Mouse (Mus musculus) limb, embryonic 13.5 days (tissue): ENCODE results near the gene Bora. TPM values are rescaled to one million over a fixed set of nuclear protein-coding genes. Genes with fewer than 3 reads are reported as not detected.

Source experiments
- ATAC-seq: fragments of 200-750 bp; cut with Nextera tagmentation; 2 replicates; pipeline ENCODE4 v1.8.0; 2017; ENCODE audit warnings: low read depth, moderate number of reproducible peaks, moderate TSS enrichment; ENCODE audit not compliant: low FRiP score
- H3K27ac ChIP-seq: fragments of 300-500 bp; sonication (generic); 2 replicates; pipeline ENCODE4 v1.5.1; 2015; ENCODE audit warnings: inconsistent platforms, mild to moderate bottlenecking, moderate library complexity
- H3K27me3 ChIP-seq: fragments of 300-500 bp; sonication (generic); 2 replicates; pipeline ENCODE4 v1.6.1; 2015; ENCODE audit warnings: mild to moderate bottlenecking, inconsistent platforms
- H3K36me3 ChIP-seq: fragments of 300-500 bp; sonication (generic); 2 replicates; pipeline ENCODE4 v1.6.1; 2015; ENCODE audit warnings: inconsistent platforms, mild to moderate bottlenecking, moderate library complexity
- H3K4me1 ChIP-seq: fragments of 300-500 bp; sonication (generic); 2 replicates; pipeline ENCODE4 v1.6.1; 2015; ENCODE audit warnings: inconsistent platforms
- H3K4me2 ChIP-seq: fragments of 300-500 bp; sonication (generic); replicated peaks from 2 replicates; pipeline ENCODE4 v1.6.1; 2015; ENCODE audit warnings: inconsistent platforms, mild to moderate bottlenecking, moderate library complexity
- H3K4me3 ChIP-seq: fragments of 300-500 bp; sonication (generic); 2 replicates; pipeline ENCODE4 v1.5.1; 2015; ENCODE audit warnings: moderate library complexity, mild to moderate bottlenecking, inconsistent platforms
- H3K9ac ChIP-seq: fragments of 300-500 bp; sonication (generic); 2 replicates; pipeline ENCODE4 v1.6.1; 2015; ENCODE audit warnings: mild to moderate bottlenecking, inconsistent platforms
- H3K9me3 ChIP-seq: fragments of 300-500 bp; sonication (generic); 2 replicates; pipeline ENCODE4 v1.6.1; 2016; ENCODE audit warnings: inconsistent platforms
- WGBS: fragments of 180-500 bp; shearing (Covaris S2); methylation state at CpG from one replicate; pipeline ENCODE4 v1.1.7; 2015; 5-methylcytosine and 5-hydroxymethylcytosine counted together
- polyA plus RNA-seq: library from polyadenylated mRNA; unstranded; fragments of >200 nt; fragmentation: Nextera tagmentation; extraction: Ambion mirVana; gene quantifications from 2 replicates; pipeline ENCODE4 v1.2.1, GENCODE M21; 2015

Bora gene
- polyA plus RNA-seq, 1 experiment from 2014 or later: 76.7 TPM

DNA sequence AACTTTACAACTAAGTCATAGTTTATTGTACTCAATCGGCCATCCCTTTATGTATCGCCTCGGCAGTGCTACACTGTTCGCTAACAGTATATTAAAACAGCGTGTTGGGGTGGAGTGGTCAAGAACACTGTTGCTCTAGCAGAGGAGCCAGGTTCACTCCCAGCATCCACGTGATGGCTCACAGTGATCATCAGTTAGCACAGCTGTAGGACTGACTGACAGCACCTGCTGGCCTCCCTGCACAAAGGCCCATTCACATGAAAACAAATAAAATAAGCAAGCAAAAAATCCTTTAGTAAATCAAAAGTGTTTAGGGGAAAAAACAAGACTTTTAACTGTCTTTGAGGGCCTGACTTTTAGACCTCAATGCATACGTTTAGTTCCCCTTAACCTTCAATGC, 42.9 kb downstream of the Bora start:
- H3K27me3 ChIP-seq: no peaks in the 10 kb centered on the region
- no peak overlapping the region for H3K4me2 ChIP-seq
- H3K9ac ChIP-seq: no peak overlapping the region
- WGBS: 91% methylated on average over 7 of the region's 7 CpGs
- ATAC-seq: no peak
- H3K4me3 ChIP-seq: no peak overlapping the region
- H3K36me3 ChIP-seq: peaks cover 70% of the 10 kb centered on the region
- H3K27ac ChIP-seq: no peak overlapping the region
- no peaks in the 10 kb centered on the region for H3K9me3 ChIP-seq
- no peaks in the 10 kb centered on the region for H3K4me1 ChIP-seq

DNA sequence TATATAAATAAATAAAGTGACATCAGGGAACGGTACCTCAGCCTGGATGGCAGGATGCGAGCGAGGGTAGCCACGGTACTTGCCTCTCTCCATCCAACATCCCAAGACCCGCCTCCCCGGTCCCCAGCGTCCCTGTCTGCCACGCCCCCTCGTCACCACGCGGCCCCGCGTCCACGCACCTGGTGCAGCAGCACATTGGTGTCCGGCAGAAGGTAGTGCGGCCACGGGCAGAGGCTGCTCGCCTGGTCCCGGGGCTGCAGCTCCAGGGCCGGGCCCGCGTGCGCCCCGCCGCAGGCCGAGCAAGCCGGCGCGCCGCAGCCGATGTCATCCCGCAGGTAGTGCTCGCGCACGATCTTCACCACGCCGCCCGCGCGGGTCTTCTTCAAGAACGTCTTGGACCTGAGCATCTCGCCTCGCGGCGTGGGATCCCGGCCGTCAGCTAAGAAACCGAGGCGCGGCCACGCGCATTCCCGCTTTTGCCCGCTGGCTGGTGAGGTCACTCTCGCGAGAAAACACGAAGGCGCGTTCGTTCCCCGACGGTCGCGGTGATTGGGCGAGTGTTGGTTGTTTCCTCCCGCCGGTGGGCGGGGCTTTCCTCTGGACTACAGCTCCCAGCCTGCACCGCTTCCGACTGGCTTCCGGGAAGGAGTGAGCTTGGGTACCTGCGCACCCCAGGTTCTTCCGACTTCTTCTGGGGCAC, 53.4 kb downstream of the Bora start, which contains the start of the genes Pibf1 and Dis3:
Gene Pibf1 (plus strand): TSS at position 158 of the 700 bp plus-strand sequence.
Gene Dis3 (minus strand): TSS at position 504 of the 700 bp plus-strand sequence.
- no peaks in the 10 kb centered on the region for H3K9me3 ChIP-seq
- peak within 1 kb of the TSS; percentile 95 for H3K4me3 ChIP-seq
- H3K4me2 ChIP-seq: peak within 1 kb of the TSS; percentile 85
- peak; percentile 100 for ATAC-seq
- no peaks in the 10 kb centered on the region for H3K27me3 ChIP-seq
- peaks cover 13% of the 10 kb centered on the region for H3K4me1 ChIP-seq
- H3K9ac ChIP-seq: peak within 1 kb of the TSS; percentile 93
- H3K27ac ChIP-seq: peak within 1 kb of the TSS; percentile 67
- WGBS: under 1% methylated on average over 73 of the region's 73 CpGs
- peaks cover 54% of the 10 kb centered on the region for H3K36me3 ChIP-seq

DNA sequence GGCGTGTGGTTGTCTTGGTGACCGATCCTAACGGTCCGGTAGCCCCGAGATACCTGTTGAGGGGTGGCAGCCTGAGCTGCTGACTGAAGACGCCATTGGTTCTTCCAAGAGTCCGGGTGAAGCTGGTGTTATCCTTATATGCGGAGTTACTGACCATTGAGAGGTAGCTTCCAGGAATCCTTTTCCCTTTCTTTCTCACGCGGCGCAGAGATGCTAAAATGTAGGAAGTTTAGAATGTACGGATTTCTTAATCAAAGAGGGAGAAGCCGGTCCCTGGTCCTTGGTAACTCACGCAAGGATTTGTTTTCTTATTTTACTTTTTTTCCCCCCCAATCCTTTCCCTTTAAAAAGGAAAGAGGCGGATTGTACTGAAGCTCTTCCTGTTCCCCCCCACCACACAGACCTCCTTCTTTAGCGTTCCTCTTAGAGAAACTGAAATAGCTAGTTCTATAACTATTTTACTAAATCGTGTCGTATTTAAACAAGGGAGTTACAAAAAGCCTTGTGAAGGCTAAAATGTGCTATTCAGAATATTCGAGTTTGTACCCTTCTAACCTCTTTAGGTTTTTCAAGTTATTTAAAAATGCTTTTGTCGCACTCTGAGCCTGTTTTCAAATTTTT, 54.1 kb downstream of the Bora start:
- H3K36me3 ChIP-seq: peaks cover 56% of the 10 kb centered on the region
- peak overlapping the region; percentile 95 for H3K4me3 ChIP-seq
- 6% methylated on average over 20 of the region's 20 CpGs for WGBS
- no peaks in the 10 kb centered on the region for H3K27me3 ChIP-seq
- peaks cover 13% of the 10 kb centered on the region for H3K4me1 ChIP-seq
- peak overlapping the region; percentile 68 for H3K9ac ChIP-seq
- no peak for ATAC-seq
- no peaks in the 10 kb centered on the region for H3K9me3 ChIP-seq
- H3K27ac ChIP-seq: no peak overlapping the region; the same call in 1 of the 2 replicates
- H3K4me2 ChIP-seq: peak overlapping the region; percentile 63

DNA sequence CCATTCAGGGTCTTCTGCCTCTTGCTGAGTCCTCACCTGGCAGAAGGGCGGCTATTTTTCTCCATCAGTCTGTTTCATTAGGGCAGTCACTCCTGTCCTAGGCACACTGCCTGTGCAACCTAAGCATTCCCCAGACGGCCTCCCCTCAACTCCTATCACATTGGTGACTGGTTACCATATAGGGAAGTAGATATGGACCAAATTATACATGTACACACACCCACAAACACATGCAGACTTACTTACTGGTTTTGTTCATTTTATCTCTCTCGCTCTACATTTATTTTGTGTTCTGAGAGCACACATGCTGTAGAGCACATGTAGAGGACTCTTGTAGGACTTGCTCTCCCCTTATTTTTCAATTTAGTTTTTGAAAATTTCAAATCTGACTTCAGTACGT, 57.0 kb downstream of the Bora start:
- H3K9me3 ChIP-seq: no peaks in the 10 kb centered on the region
- H3K36me3 ChIP-seq: peaks cover 52% of the 10 kb centered on the region
- no peaks in the 10 kb centered on the region for H3K27me3 ChIP-seq
- no peak for ATAC-seq
- H3K4me3 ChIP-seq: no peak overlapping the region
- H3K9ac ChIP-seq: no peak overlapping the region
- no peak overlapping the region for H3K27ac ChIP-seq
- peaks cover 13% of the 10 kb centered on the region for H3K4me1 ChIP-seq
- whole genome bisulfite sequencing: 93% methylated on average over 4 of the region's 4 CpGs
- H3K4me2 ChIP-seq: no peak overlapping the region

DNA sequence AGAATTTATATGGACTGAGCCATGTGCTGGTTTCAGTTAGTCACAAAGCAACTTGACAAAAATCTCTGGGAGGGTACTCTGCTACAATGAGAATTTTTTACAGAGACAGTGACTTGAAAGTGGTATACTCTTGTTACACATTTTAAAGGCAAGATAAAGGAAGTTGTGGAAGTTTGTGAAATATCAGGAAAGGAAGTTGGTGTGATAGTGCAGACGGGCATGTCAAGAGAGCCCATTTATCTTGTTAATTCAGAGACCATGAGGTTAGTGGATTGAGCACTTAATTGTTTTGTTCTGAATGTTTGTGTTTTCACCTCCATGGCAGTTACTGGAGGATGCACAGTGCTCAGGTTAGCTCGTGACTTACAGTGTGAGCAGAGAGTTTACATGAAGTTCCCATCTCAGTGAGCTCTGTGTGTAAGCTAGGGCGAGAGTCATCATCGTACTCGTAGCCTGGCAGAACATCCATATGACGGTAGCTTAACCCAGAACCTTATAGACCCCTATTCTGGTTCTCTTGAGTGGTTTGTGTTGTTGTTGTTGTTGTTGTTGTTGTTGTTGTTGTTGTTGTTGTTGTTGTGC, 58.6 kb downstream of the Bora start:
- ATAC-seq: no peak
- Histone ChIP-seq H3K36me3 (peaks cover 65% of the 10 kb centered on the region), H3K4me2 (no peak overlapping the region), H3K4me1 (peaks cover 5% of the 10 kb centered on the region; the same call in 1 of the 2 replicates), H3K27ac (no peak overlapping the region), H3K9me3 (no peaks in the 10 kb centered on the region), H3K9ac (no peak overlapping the region), H3K27me3 (no peaks in the 10 kb centered on the region), H3K4me3 (no peak overlapping the region)
- WGBS: 95% methylated on average over 6 of the region's 6 CpGs

DNA sequence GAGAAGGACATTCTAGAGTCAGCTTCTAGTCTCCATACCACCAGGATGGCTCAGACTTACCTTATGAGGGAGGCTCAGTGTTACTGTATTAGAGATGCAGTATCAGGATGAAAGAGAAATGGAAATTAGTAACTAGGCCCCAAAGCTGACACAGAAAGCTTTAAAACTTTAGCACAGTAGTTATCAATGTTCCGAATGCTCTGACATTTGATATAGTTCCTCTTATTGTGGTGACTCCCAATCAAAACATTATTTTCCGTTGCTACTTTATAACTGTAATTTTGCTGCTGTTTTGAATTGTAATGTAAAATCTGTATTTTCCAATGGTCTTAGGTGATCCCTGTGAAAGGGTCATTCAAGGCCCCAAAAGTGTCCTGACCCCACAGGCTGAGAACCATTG, 60.6 kb downstream of the Bora start:
- H3K4me2 ChIP-seq: no peak overlapping the region
- 90% methylated on average over 2 of the region's 2 CpGs for WGBS
- no peaks in the 10 kb centered on the region for H3K27me3 ChIP-seq
- no peaks in the 10 kb centered on the region for H3K4me1 ChIP-seq
- no peak for ATAC-seq
- H3K9ac ChIP-seq: no peak overlapping the region
- H3K36me3 ChIP-seq: peaks cover 78% of the 10 kb centered on the region
- no peak overlapping the region for H3K27ac ChIP-seq
- H3K4me3 ChIP-seq: no peak overlapping the region
- H3K9me3 ChIP-seq: no peaks in the 10 kb centered on the region

DNA sequence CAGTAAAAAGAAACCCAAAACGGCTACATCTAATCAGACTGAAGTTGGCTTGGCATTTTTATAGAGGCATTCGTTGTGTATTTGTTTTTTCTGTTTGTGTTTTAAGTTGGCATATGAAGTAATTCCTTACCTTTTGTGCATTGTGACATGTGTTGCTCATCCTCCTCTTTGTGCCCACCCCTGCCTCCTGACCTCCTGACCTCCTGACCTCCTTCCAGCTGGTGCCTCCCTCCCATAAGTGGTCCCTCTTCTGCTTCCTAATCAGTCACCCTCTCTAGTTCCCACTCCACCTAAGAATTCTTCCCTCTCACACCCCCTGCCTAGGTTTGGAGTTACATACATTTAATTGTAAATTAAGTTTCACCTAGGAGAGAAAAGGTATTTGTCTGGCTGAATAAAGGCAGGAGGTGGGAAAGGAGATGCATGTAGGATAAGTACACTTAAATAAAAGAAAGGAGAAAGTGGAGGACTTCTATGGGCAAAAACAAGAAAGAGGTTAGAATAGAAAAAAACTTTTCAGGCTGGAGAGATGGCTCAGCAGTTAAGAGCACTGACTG, 61.7 kb downstream of the Bora start:
- Histone ChIP-seq H3K4me3 (no peak overlapping the region), H3K27ac (no peak overlapping the region), H3K36me3 (peaks cover 72% of the 10 kb centered on the region), H3K4me2 (no peak overlapping the region), H3K9ac (no peak overlapping the region), H3K9me3 (no peaks in the 10 kb centered on the region), H3K4me1 (no peaks in the 10 kb centered on the region), H3K27me3 (no peaks in the 10 kb centered on the region)
- WGBS: 74% methylated on average over 2 of the region's 2 CpGs
- ATAC-seq: no peak

DNA sequence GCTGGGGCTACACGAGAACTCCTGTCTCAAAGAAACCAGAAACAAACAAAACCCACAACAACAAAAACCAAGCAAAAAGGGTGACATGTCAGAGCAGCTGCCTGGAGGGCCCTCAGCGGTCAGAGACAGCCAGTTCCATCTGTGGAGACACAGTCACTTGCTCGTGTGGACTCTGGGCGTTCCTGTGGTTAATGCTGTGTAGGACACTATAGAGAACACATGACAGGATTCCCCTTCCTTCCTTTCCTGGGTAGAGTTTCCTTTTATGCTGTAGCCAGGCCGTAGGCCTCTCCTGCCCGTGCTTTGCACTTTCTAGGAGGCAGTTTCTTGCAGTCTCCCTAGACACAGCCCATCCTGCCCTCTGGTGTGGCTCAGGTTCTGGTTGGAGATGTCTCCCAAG, 62.7 kb downstream of the Bora start:
- peaks cover 67% of the 10 kb centered on the region for H3K36me3 ChIP-seq
- no peak overlapping the region for H3K27ac ChIP-seq
- no peak overlapping the region for H3K4me2 ChIP-seq
- no peak overlapping the region for H3K9ac ChIP-seq
- H3K4me3 ChIP-seq: no peak overlapping the region
- no peaks in the 10 kb centered on the region for H3K27me3 ChIP-seq
- no peaks in the 10 kb centered on the region for H3K4me1 ChIP-seq
- 87% methylated on average over 6 of the region's 6 CpGs for WGBS
- H3K9me3 ChIP-seq: no peaks in the 10 kb centered on the region
- no peak for ATAC-seq

DNA sequence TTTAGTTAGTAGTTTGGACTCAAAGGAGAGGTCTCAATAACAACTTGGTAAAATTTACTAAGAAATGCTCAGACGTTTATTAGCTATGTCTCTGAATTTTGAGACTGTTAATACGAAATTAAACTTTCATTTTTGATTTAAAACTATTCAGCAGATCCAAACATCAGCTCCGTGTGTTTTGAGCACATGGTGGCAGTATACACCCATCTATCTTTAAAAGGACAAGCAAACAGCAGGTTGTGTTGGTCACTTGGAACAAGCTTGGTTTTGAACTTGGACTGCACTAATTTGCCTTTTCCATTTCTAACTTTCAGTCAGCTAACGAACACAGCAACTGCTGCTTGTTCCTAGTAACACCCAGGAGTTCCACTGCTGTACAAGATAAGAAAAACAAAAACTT, 71.6 kb downstream of the Bora start:
- H3K4me2 ChIP-seq: no peak overlapping the region
- no peaks in the 10 kb centered on the region for H3K4me1 ChIP-seq
- no peaks in the 10 kb centered on the region for H3K27me3 ChIP-seq
- WGBS: 83% methylated on average over 4 of the region's 4 CpGs
- H3K9ac ChIP-seq: no peak overlapping the region
- H3K4me3 ChIP-seq: no peak overlapping the region
- no peak overlapping the region for H3K27ac ChIP-seq
- no peak for ATAC-seq
- no peaks in the 10 kb centered on the region for H3K9me3 ChIP-seq
- H3K36me3 ChIP-seq: peaks cover 30% of the 10 kb centered on the region

DNA sequence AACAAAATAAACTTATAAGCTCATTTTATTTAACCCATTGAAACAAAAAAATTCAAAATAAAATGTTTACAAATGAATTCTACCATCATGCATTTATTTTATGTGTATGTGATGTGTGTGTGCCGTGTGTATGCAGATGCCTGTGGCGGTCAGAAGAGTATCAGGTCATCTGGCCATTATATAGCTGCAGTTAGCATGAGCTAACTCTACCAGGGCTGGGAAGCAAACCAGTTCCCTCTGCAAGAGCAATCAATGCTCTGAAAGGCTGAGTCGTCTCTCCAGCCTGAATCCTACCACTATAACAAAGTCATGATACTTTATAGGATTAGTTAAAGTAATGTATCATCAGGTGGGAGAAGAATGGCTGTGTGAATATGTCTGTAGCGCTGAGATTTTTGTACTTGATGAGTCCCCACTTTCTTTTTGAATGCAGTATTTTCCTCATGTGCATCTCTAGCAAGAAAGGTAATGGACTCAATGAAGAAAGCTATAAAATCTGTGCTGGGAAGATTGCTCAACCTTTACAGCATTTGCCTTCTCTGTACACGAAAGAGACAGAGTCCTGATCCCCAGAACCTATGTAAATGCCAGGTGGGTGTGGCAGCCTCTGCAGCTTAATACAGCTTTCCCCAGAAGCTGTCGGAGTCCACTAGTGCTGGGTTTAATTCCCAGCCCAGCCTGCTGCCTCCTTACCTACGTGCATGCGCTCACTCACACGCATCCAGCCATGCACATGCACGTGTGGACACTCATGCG, 75.7 kb downstream of the Bora start:
- peaks cover 13% of the 10 kb centered on the region for H3K36me3 ChIP-seq
- H3K9me3 ChIP-seq: no peaks in the 10 kb centered on the region
- ATAC-seq: no peak
- H3K9ac ChIP-seq: no peak overlapping the region
- no peak overlapping the region for H3K4me3 ChIP-seq
- H3K27ac ChIP-seq: no peak overlapping the region
- H3K4me1 ChIP-seq: no peaks in the 10 kb centered on the region
- 88% methylated on average over 11 of the region's 11 CpGs for WGBS
- no peaks in the 10 kb centered on the region for H3K27me3 ChIP-seq
- H3K4me2 ChIP-seq: no peak overlapping the region

DNA sequence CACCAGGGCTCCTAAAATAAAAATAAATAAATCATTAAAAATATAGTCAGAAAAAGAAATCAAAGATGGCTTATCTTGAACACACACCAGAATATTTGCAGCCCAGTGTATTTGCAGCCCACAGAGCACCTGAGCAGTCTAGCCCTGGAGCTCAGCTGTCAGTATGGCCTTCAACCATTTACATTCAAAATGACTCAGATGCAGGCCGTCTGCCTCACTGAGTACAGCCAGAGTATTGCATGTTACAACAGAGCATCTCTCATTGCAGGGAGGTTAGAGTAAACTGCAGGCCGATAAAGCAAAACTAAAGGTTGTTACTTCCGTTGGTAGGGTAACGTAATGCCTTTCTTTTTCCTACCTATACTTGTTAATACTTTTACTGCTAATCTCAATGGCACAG, 78.1 kb downstream of the Bora start:
- H3K4me3 ChIP-seq: no peak overlapping the region
- no peaks in the 10 kb centered on the region for H3K9me3 ChIP-seq
- H3K27me3 ChIP-seq: no peaks in the 10 kb centered on the region
- 89% methylated on average over 4 of the region's 4 CpGs for WGBS
- H3K4me2 ChIP-seq: no peak overlapping the region
- H3K36me3 ChIP-seq: peaks cover 9% of the 10 kb centered on the region; the same call in 1 of the 2 replicates
- no peak overlapping the region for H3K27ac ChIP-seq
- no peak for ATAC-seq
- no peak overlapping the region for H3K9ac ChIP-seq
- H3K4me1 ChIP-seq: no peaks in the 10 kb centered on the region
